Comparison of ENCODE assay signal across 8 mouse cellular contexts in the genomic region with DNA sequence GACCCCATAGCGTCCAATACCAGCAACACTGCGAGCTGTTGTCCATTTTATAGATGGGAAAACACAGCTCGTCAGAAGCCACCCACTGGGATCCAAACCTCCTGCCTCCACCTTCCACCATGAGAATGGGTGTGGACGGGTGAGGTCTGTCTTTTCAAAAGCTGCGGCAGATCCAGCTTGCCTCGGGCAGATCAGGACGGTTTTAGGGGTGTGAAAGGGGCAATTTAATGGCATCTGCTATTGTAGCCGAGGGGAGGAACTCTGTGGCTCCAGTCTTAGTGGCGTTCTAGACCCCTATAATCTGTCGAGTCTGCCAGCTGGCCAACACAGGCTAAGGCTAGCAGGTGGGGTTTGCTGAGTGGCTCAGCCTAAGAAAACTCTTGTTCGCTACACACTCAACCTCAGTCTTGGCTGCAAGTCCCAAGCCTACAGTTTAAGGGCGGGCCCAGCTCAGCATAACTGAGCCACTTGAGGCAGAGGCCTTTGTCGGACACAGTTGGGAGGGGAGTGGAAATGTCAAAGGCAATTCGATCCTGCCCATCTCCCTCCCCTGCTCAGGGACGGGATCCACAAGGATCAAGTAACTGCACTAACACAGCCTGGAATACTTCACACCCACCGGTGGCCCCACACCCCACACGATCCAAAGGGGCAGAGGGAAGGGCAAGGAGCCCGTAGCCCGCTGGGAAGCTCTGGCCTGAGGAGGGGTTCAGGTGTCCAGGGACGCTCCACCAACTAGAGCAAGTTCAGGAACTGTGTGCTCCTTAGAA. TPM values are rescaled to one million over a fixed set of nuclear protein-coding genes. Genes with fewer than 3 reads are reported as not detected.
DNase-seq lines count a peak whose midpoint lies in the region; ATAC-seq and TF ChIP-seq lines count a peak whose summit lies in the region.

No protein-coding gene starts in this region.

- WGBS in liver, embryonic 11.5 days: 15% methylated on average over 20 of the region's 20 CpGs

- peak overlapping the region; percentile 32 for H3K9ac ChIP-seq in liver, embryonic 11.5 days (ENCODE audit: low read depth, low read length)

- no peaks in the 10 kb centered on the region for H3K79me2 ChIP-seq in myocyte (ENCODE audit: control insufficient read depth, insufficient read depth)

- H3K4me3 ChIP-seq in gastrocnemius, adult 2 months: peak overlapping the region; percentile 87
- H3K4me3 ChIP-seq in liver, embryonic 11.5 days (ENCODE audit: low read depth, low read length): peak overlapping the region; percentile 43
- peak overlapping the region; percentile 57 for H3K4me3 ChIP-seq in myocyte

- peaks cover 55% of the 10 kb centered on the region for H3K27me3 ChIP-seq in liver, embryonic 11.5 days (replicated peaks; ENCODE audit: control insufficient read depth, insufficient read depth, low read length)
- no peaks in the 10 kb centered on the region for H3K27me3 ChIP-seq in myocyte (ENCODE audit: control insufficient read depth, insufficient read depth, insufficient read length)

- no peaks in the 10 kb centered on the region for H3K9me3 ChIP-seq in liver, embryonic 11.5 days (ENCODE audit: control insufficient read depth, low read length)

- TF ChIP-seq CTCF in gastrocnemius, adult 2 months (IDR thresholded peaks at IDR 0.05): no peak

- H3K27ac ChIP-seq in gastrocnemius, adult 2 months: peak overlapping the region; percentile 99
- H3K27ac ChIP-seq in liver, embryonic 11.5 days (ENCODE audit: low read depth, low read length): no peak overlapping the region

- 0 out of 2 replicates have a peak, but pooled peaks have one; percentile 0 for ATAC-seq in cerebellum, adult (ENCODE audit: insufficient number of reproducible peaks, low FRiP score, low TSS enrichment)
- peak; percentile 19 for ATAC-seq in liver, embryonic 11.5 days (replicated peaks; ENCODE audit: low FRiP score)

- TF ChIP-seq POLR2A in myocyte (IDR thresholded peaks at IDR 0.05; ENCODE audit: insufficient read length, low read depth): no peak

- H3K36me3 ChIP-seq in liver, embryonic 11.5 days (ENCODE audit: control insufficient read depth, insufficient read depth, low read length): no peaks in the 10 kb centered on the region
- H3K36me3 ChIP-seq in myocyte (ENCODE audit: control insufficient read depth, insufficient read depth): no peaks in the 10 kb centered on the region

- intact Hi-C loops in gastrocnemius, adult 2 months (cut with DNase I): loop anchor here (2.0 kb wide), 1 partner anchor 22 kb away; no protein-coding TSS in a partner anchor

- peaks cover 28% of the 10 kb centered on the region for H3K4me1 ChIP-seq in liver, embryonic 11.5 days (replicated peaks; ENCODE audit: control insufficient read depth, insufficient read depth, low read length)

- no peak for DNase-seq in cerebellum, adult 11-12 months
- peak; percentile 26 for DNase-seq in MN1 (ENCODE audit: low spot score)
- DNase-seq in gastrocnemius, adult 2 months: peak; percentile 82
- peak; percentile 57 for DNase-seq in liver, embryonic 11.5 days (ENCODE audit: low spot score)
- no peak for DNase-seq in B cell, adult 2 months
- DNase-seq in ovary, postnatal 36 days (ENCODE audit: low spot score): no peak

- H3K4me2 ChIP-seq in liver, embryonic 11.5 days: peak overlapping the region; percentile 75
- peak overlapping the region; percentile 93 for H3K4me2 ChIP-seq in myocyte (ENCODE audit: low read depth)

- no peak overlapping the region for H3ac ChIP-seq in myocyte (ENCODE audit: control insufficient read depth, insufficient read length)

TF ChIP-seq in myocyte, 11 proteins besides CTCF, POLR2A, EP300 and RAD21:
- TF ChIP-seq MYOD1 (IDR thresholded peaks at IDR 0.05; ENCODE audit: control insufficient read depth in 1 of 3, insufficient read length in 2 of 3, low read depth in 2 of 3) (peak in 2 of 3 experiments; percentile 29 to 41), TCF3 (IDR thresholded peaks at IDR 0.05; ENCODE audit: insufficient read length, low read depth) (no peak), POLR2AphosphoS2 (IDR thresholded peaks at IDR 0.05; ENCODE audit: insufficient read length, low read depth) (no peak), MAX (IDR thresholded peaks at IDR 0.05; ENCODE audit: low read depth) (no peak)

RNA-seq across cellular contexts. Expression of gene AI464131, which starts 0.5 kb away (rescaled TPM):
- total RNA-seq in gastrocnemius, adult 2 months (2021): 10 to 100 TPM; 75.0 to 87.5 TPM
- polyA plus RNA-seq in liver, embryonic 11.5 days (2014; fragmentation: Nextera tagmentation; extraction: Ambion mirVana): 1.5 TPM in 2 replicates
- 33.9 TPM for polyA plus RNA-seq in myocyte (2012; fragmentation: generic; extraction: Trizol)

RNA-seq across cellular contexts. Expression of gene 1110017D15Rik, which starts 14.8 kb away (rescaled TPM):
- total RNA-seq in gastrocnemius, adult 2 months (2021): under 1 TPM in 1 of 2 experiments, not detected in 1; 0.67 TPM
- 0.43 TPM in 1 of 2 replicates, not detected in the other for polyA plus RNA-seq in liver, embryonic 11.5 days (2014; fragmentation: Nextera tagmentation; extraction: Ambion mirVana)
- 0.06 TPM for polyA plus RNA-seq in myocyte (2012; fragmentation: generic; extraction: Trizol)

RNA-seq across cellular contexts. Expression of gene Nudt2, which starts 37.4 kb away (rescaled TPM):
- 10 to 100 TPM; 22.7 to 27.6 TPM for total RNA-seq in gastrocnemius, adult 2 months (2021)
- polyA plus RNA-seq in liver, embryonic 11.5 days (2014; fragmentation: Nextera tagmentation; extraction: Ambion mirVana): 45.5 and 49.0 TPM in 2 replicates
- 36.9 TPM for polyA plus RNA-seq in myocyte (2012; fragmentation: generic; extraction: Trizol)

RNA-seq across cellular contexts. Expression of gene Kif24, which starts 37.7 kb away (rescaled TPM):
- under 1 TPM; 0.31 to 0.33 TPM for total RNA-seq in gastrocnemius, adult 2 months (2021)
- polyA plus RNA-seq in liver, embryonic 11.5 days (2014; fragmentation: Nextera tagmentation; extraction: Ambion mirVana): 6.2 and 8.6 TPM in 2 replicates
- 7.2 TPM for polyA plus RNA-seq in myocyte (2012; fragmentation: generic; extraction: Trizol)

Comparison
In these comparisons a context has a peak if more than half of its experiments do, and no peak if none do; other contexts are left out.
1. DNase-seq: peak in MN1 (single experiment), gastrocnemius, adult 2 months (single experiment) and liver, embryonic 11.5 days (single experiment); none in cerebellum, adult 11-12 months (single experiment), B cell, adult 2 months (0 of 2) and ovary, postnatal 36 days (single experiment).
2. RNA of gene AI464131, which starts 0.5 kb away (polyA plus RNA-seq): 33.9 TPM in myocyte (single experiment); 1.5 TPM in liver, embryonic 11.5 days; every median in the first group is over 10 times any median in the second.
3. Peak in every context shown above with its lines, with median percentiles within 50 percentile points of each other: H3K4me3 ChIP-seq.